Mouse (Mus musculus): Measurements from ENCODE around the gene Thrap3.

Gene Thrap3

GRCm38 (mm10) chr4:126147533-126148160, 54.9 kb downstream of the Thrap3 start, which contains the start of gene Eva1b:
Eva1b (plus strand) TSS chr4:126147744.
- intact Hi-C loops (cut with DNase I), result no loop called here

GRCm38 (mm10) chr4:126146974-126147532, 55.5 kb downstream of the Thrap3 start:
- intact Hi-C loops (cut with DNase I), result no loop called here

- intact Hi-C loops (cut with DNase I), result no loop called here
These were observed 57.2 kb downstream of the Thrap3 start for GRCm38 (mm10) chr4:126145396-126145795.

- intact Hi-C loops (cut with DNase I), result no loop called here
These were observed 61.5 kb downstream of the Thrap3 start for GRCm38 (mm10) chr4:126141021-126141420.

GRCm38 (mm10) chr4:126137773-126138172, 64.8 kb downstream of the Thrap3 start:
- intact Hi-C loops (cut with DNase I), result no loop called here

- intact Hi-C loops (cut with DNase I), result no loop called here
These were observed 67.9 kb downstream of the Thrap3 start for GRCm38 (mm10) chr4:126134639-126135038.

GRCm38 (mm10) chr4:126134236-126134635, 68.3 kb downstream of the Thrap3 start:
- intact Hi-C loops (cut with DNase I), result no loop called here

GRCm38 (mm10) chr4:126132636-126133264, 69.8 kb downstream of the Thrap3 start:
- intact Hi-C loops (cut with DNase I), result no loop called here

GRCm38 (mm10) chr4:126131290-126132121, 71.1 kb downstream of the Thrap3 start:
- intact Hi-C loops (cut with DNase I), result no loop called here

- intact Hi-C loops (cut with DNase I), result no loop called here
These were observed 72.1 kb downstream of the Thrap3 start for GRCm38 (mm10) chr4:126130502-126130901.

GRCm38 (mm10) chr4:126123309-126124040, 79.1 kb downstream of the Thrap3 start:
- intact Hi-C loops (cut with DNase I), result no loop called here

- intact Hi-C loops (cut with DNase I), result no loop called here
These were observed 82.1 kb downstream of the Thrap3 start for GRCm38 (mm10) chr4:126120506-126120905.

- intact Hi-C loops (cut with DNase I), result no loop called here
These were observed 82.5 kb downstream of the Thrap3 start for GRCm38 (mm10) chr4:126120052-126120451.

- intact Hi-C loops (cut with DNase I), result no loop called here
These were observed 83.5 kb downstream of the Thrap3 start for GRCm38 (mm10) chr4:126119051-126119450.

- intact Hi-C loops (cut with DNase I), result no loop called here
These were observed 83.9 kb downstream of the Thrap3 start for GRCm38 (mm10) chr4:126118651-126119050.

GRCm38 (mm10) chr4:126117116-126117515, 85.4 kb downstream of the Thrap3 start:
- intact Hi-C loops (cut with DNase I), result no loop called here

- intact Hi-C loops (cut with DNase I), result loop anchor here (2.0 kb wide), 1 partner anchor 29 kb away; no protein-coding TSS in a partner anchor
These were observed 86.6 kb downstream of the Thrap3 start for GRCm38 (mm10) chr4:126115871-126116521.

- intact Hi-C loops (cut with DNase I), result loop anchor here (2.0 kb wide), 1 partner anchor 29 kb away; no protein-coding TSS in a partner anchor
These were observed 87.1 kb downstream of the Thrap3 start for GRCm38 (mm10) chr4:126115411-126115810.
